Mouse (Mus musculus) liver, embryonic 15.5 days (tissue): ENCODE data around the gene Tamm41. TPM values are rescaled to one million over a fixed set of nuclear protein-coding genes. Genes with fewer than 3 reads are reported as not detected.

Experiments
- ATAC-seq: fragments of 200-750 bp; cut with Nextera tagmentation; 2 replicates; pipeline ENCODE4 v1.8.0; 2017; ENCODE audit warnings: moderate number of reproducible peaks, mild to moderate bottlenecking, moderate library complexity; ENCODE audit not compliant: insufficient read depth
- H3K27ac ChIP-seq: fragments of 300-500 bp; sonication (generic); replicated peaks from 2 replicates; pipeline ENCODE4 v1.5.1; 2015; ENCODE audit warnings: mild to moderate bottlenecking, inconsistent platforms
- H3K27me3 ChIP-seq: fragments of 300-500 bp; sonication (generic); 2 replicates; pipeline ENCODE4 v1.6.1; 2015; ENCODE audit warnings: mild to moderate bottlenecking, inconsistent platforms
- H3K36me3 ChIP-seq: fragments of 300-500 bp; sonication (generic); replicated peaks from 2 replicates; pipeline ENCODE4 v1.6.1; 2015; ENCODE audit warnings: moderate library complexity, mild to moderate bottlenecking, inconsistent platforms
- H3K4me1 ChIP-seq: fragments of 300-500 bp; sonication (generic); replicated peaks from 2 replicates; pipeline ENCODE4 v1.6.1; 2015; ENCODE audit warnings: inconsistent platforms
- H3K4me2 ChIP-seq: fragments of 300-500 bp; sonication (generic); 2 replicates; pipeline ENCODE4 v1.6.1; 2015; ENCODE audit warnings: moderate library complexity, mild to moderate bottlenecking, inconsistent platforms
- H3K4me3 ChIP-seq: fragments of 300-500 bp; sonication (generic); replicated peaks from 2 replicates; pipeline ENCODE4 v1.5.1; 2015; ENCODE audit warnings: mild to moderate bottlenecking, inconsistent platforms
- H3K9ac ChIP-seq: fragments of 300-500 bp; sonication (generic); 2 replicates; pipeline ENCODE4 v1.6.1; 2015; ENCODE audit warnings: moderate library complexity, mild to moderate bottlenecking, inconsistent platforms
- H3K9me3 ChIP-seq: fragments of 300-500 bp; sonication (generic); replicated peaks from 2 replicates; pipeline ENCODE4 v1.6.1; 2016; ENCODE audit warnings: inconsistent platforms
- WGBS: fragments of 180-500 bp; shearing (Covaris S2); methylation state at CpG from one replicate; pipeline ENCODE4 v1.1.7; 2015; ENCODE audit warnings: mixed read lengths; ENCODE audit not compliant: insufficient replicate concordance; 5-methylcytosine and 5-hydroxymethylcytosine counted together
- polyA plus RNA-seq: library from polyadenylated mRNA; unstranded; fragments of >200 nt; fragmentation: Nextera tagmentation; extraction: Ambion mirVana; gene quantifications from 2 replicates; pipeline ENCODE4 v1.2.1, GENCODE M21; 2015

The Tamm41 gene
- polyA plus RNA-seq, 1 experiment from 2014 or later: 23.7 TPM

DNA sequence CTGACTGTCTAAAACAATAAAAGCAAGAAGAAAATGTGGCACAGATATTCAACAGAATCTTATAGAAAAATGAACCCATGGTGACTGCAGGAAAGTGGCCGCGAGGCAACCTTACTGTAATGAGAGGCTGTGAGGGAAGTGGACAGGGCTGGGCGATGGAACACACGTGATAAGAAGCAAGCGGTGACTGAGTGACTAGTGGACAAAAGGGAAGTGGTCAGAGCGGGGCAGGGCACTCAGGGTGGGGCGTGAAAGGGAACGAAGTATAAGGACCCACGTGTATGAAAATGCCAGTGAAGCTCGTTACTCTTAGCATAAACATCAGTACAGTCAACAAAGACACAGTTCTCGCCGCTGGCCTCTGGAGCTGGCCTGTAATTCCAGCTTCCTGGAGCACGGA is 22.2 kb downstream of the Tamm41 start:
- H3K36me3 ChIP-seq: peaks cover 24% of the 10 kb centered on the region
- no peaks in the 10 kb centered on the region for H3K9me3 ChIP-seq
- no peak overlapping the region for H3K27ac ChIP-seq
- no peak overlapping the region for H3K9ac ChIP-seq
- H3K4me2 ChIP-seq: no peak overlapping the region
- H3K27me3 ChIP-seq: no peaks in the 10 kb centered on the region
- H3K4me1 ChIP-seq: no peaks in the 10 kb centered on the region
- no peak overlapping the region for H3K4me3 ChIP-seq
- 59% methylated on average over 13 of the region's 13 CpGs for WGBS
- no peak for ATAC-seq

DNA sequence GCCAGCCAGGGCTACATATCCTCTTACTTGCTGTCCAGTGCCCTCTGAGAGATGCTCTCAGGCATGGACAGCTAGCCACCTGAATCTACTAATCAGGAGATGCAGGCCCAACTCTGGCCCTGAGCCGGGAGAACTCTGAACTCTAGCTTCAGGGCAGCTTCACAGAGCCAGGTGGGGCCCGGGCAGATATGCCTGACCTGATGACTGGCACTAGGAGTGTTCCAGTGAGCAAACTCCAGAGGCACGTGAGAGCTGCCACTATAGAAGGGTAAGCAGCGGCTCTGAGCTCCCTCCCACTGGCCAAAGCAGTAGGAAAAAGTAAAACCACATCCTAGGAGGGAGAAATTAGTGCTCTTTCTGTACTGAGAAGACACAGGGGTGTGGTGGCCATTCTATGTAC is 24.1 kb downstream of the Tamm41 start:
- Histone ChIP-seq H3K4me1 (no peaks in the 10 kb centered on the region), H3K9me3 (no peaks in the 10 kb centered on the region), H3K9ac (no peak overlapping the region), H3K27me3 (no peaks in the 10 kb centered on the region), H3K4me3 (no peak overlapping the region), H3K36me3 (peaks cover 24% of the 10 kb centered on the region), H3K4me2 (no peak overlapping the region), H3K27ac (no peak overlapping the region)
- 73% methylated on average over 4 of the region's 4 CpGs for WGBS
- no peak for ATAC-seq

GRCm38 (mm10) chr6:115011792-115012191 is 25.9 kb downstream of the Tamm41 start:
- peaks cover 24% of the 10 kb centered on the region for H3K36me3 ChIP-seq
- no peak for ATAC-seq
- WGBS: 74% methylated on average over 8 of the region's 8 CpGs

GRCm38 (mm10) chr6:115010815-115011214 is 26.9 kb downstream of the Tamm41 start:
- WGBS: 85% methylated on average over 9 of the region's 9 CpGs
- H3K27ac ChIP-seq: no peak overlapping the region
- no peak overlapping the region for H3K9ac ChIP-seq
- no peak overlapping the region for H3K4me2 ChIP-seq
- peaks cover 3% of the 10 kb centered on the region for H3K4me1 ChIP-seq
- peaks cover 24% of the 10 kb centered on the region for H3K36me3 ChIP-seq
- H3K27me3 ChIP-seq: no peaks in the 10 kb centered on the region
- ATAC-seq: no peak
- no peaks in the 10 kb centered on the region for H3K9me3 ChIP-seq
- H3K4me3 ChIP-seq: no peak overlapping the region

More at GRCm38 (mm10) chr6:115011792-115012191, 25.9 kb downstream of the Tamm41 start:
- Histone ChIP-seq H3K4me3 (no peak overlapping the region), H3K9me3 (no peaks in the 10 kb centered on the region), H3K4me2 (no peak overlapping the region), H3K9ac (no peak overlapping the region), H3K27me3 (no peaks in the 10 kb centered on the region), H3K27ac (no peak overlapping the region), H3K4me1 (peaks cover 3% of the 10 kb centered on the region)

GRCm38 (mm10) chr6:115010304-115010703 is 27.4 kb downstream of the Tamm41 start:
- Histone ChIP-seq H3K27me3 (no peaks in the 10 kb centered on the region), H3K36me3 (peaks cover 23% of the 10 kb centered on the region), H3K9ac (no peak overlapping the region), H3K27ac (no peak overlapping the region), H3K4me1 (peaks cover 3% of the 10 kb centered on the region), H3K4me3 (no peak overlapping the region), H3K9me3 (no peaks in the 10 kb centered on the region), H3K4me2 (no peak overlapping the region)
- WGBS: 80% methylated on average over 9 of the region's 9 CpGs
- no peak for ATAC-seq

- 33% methylated on average over 5 of the region's 5 CpGs for WGBS
- Histone ChIP-seq H3K27ac (no peak overlapping the region), H3K9ac (no peak overlapping the region), H3K27me3 (no peaks in the 10 kb centered on the region), H3K9me3 (no peaks in the 10 kb centered on the region), H3K4me1 (peaks cover 3% of the 10 kb centered on the region), H3K4me3 (no peak overlapping the region), H3K36me3 (peaks cover 14% of the 10 kb centered on the region; the same call in 1 of the 2 replicates), H3K4me2 (no peak overlapping the region)
- ATAC-seq: no peak
Observed at GRCm38 (mm10) chr6:115007728-115008127, 29.9 kb downstream of the Tamm41 start.

DNA sequence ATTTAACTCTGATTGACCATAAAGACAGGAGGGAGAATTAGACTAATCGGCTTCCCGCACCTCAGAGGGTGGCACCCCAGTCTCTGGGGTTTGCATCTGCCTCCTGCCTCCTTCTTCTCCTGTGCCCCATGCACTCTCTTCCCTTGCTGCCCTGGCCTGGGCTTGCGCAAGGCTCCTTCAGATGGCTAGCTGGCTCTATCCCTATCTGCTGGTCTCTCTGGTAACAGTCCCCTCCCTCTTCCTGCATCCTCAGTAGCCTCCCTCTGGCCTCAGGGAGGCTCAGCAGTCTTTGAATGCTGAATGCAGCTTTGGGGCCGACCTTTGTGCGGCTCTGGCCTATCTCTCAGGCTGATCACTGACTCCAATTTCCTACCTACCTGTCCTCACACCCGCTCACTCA is 30.7 kb downstream of the Tamm41 start:
- Histone ChIP-seq H3K27ac (no peak overlapping the region), H3K9me3 (no peaks in the 10 kb centered on the region), H3K4me3 (no peak overlapping the region), H3K9ac (no peak overlapping the region), H3K36me3 (peaks cover 13% of the 10 kb centered on the region; the same call in 1 of the 2 replicates), H3K4me2 (no peak overlapping the region), H3K27me3 (no peaks in the 10 kb centered on the region), H3K4me1 (peaks cover 3% of the 10 kb centered on the region)
- 65% methylated on average over 6 of the region's 6 CpGs for WGBS
- no peak for ATAC-seq

DNA sequence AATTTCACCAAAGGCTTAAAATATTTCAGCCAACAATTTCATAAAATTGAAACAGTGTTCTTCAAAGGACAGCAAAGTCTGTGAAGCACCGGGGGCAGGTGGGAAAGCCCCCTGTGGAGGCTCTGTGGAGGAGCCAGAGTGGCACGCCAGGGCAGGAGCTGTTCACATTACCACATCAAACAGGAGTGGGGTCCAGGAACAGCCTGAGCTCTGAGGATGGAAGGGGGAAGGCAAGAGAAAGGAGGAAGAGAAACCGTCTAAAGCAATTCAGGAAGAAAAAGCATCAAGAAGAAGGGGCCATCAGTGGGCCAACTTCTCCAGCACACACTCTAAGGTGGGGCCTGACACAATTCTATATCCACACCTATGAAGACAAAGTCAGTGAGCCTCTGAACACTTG is 31.6 kb downstream of the Tamm41 start:
- peaks cover 4% of the 10 kb centered on the region; the same call in 1 of the 2 replicates for H3K36me3 ChIP-seq
- H3K27me3 ChIP-seq: no peaks in the 10 kb centered on the region
- H3K4me2 ChIP-seq: no peak overlapping the region
- H3K9ac ChIP-seq: no peak overlapping the region
- H3K27ac ChIP-seq: no peak overlapping the region
- no peak overlapping the region for H3K4me3 ChIP-seq
- ATAC-seq: no peak
- 62% methylated on average over 3 of the region's 3 CpGs for WGBS
- no peaks in the 10 kb centered on the region for H3K9me3 ChIP-seq
- H3K4me1 ChIP-seq: peaks cover 3% of the 10 kb centered on the region

DNA sequence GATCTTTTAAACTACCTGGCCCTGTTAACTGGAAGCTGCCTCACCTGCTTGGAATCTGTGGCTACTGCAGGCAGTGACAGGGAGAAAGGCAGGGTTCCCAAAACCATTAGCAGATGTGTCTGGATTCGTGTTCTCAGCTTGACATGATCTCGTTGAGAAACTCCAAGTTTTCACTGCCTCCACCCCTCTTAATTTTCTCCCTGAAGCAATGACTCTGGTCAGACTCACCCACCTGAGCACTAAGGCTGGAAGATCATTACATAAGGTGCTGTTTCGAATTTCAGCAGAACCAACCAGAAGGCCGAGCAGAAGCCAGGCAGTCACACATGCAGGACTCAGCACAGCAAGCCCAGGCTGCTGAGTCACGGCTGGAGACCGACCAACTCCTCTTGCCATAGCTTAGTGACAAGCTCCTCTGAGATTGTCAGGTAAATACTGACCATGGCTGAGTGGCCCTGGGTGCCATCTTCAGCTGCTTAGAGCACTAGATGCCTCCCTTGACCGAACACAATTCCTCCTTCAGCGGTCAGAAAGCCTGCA is 32.3 kb downstream of the Tamm41 start:
- 71% methylated on average over 8 of the region's 8 CpGs for WGBS

GRCm38 (mm10) chr6:115004636-115005035 is 33.0 kb downstream of the Tamm41 start:
- ATAC-seq: no peak
- no peaks in the 10 kb centered on the region for H3K27me3 ChIP-seq

More for the DNA sequence above, 32.3 kb downstream of the Tamm41 start:
- no peaks in the 10 kb centered on the region for H3K27me3 ChIP-seq
- no peak overlapping the region for H3K9ac ChIP-seq
- peaks cover 3% of the 10 kb centered on the region for H3K4me1 ChIP-seq
- H3K36me3 ChIP-seq: 0 out of 2 replicates have a peak, but pooled peaks cover 4% of the 10 kb centered on the region
- H3K4me3 ChIP-seq: no peak overlapping the region
- H3K27ac ChIP-seq: no peak overlapping the region
- H3K4me2 ChIP-seq: no peak overlapping the region
- no peaks in the 10 kb centered on the region for H3K9me3 ChIP-seq
- ATAC-seq: no peak

GRCm38 (mm10) chr6:114998374-114999031 is 39.2 kb downstream of the Tamm41 start:
- no peaks in the 10 kb centered on the region for H3K36me3 ChIP-seq
- no peaks in the 10 kb centered on the region for H3K9me3 ChIP-seq
- 68% methylated on average over 16 of the region's 16 CpGs for WGBS
- no peak overlapping the region for H3K4me3 ChIP-seq
- no peaks in the 10 kb centered on the region for H3K27me3 ChIP-seq
- H3K27ac ChIP-seq: no peak overlapping the region
- H3K4me2 ChIP-seq: no peak overlapping the region
- no peak for ATAC-seq
- no peak overlapping the region for H3K9ac ChIP-seq
- H3K4me1 ChIP-seq: no peaks in the 10 kb centered on the region

More at GRCm38 (mm10) chr6:115004636-115005035, 33.0 kb downstream of the Tamm41 start:
- no peak overlapping the region for H3K27ac ChIP-seq
- peaks cover 3% of the 10 kb centered on the region for H3K4me1 ChIP-seq
- H3K4me3 ChIP-seq: no peak overlapping the region
- no peaks in the 10 kb centered on the region for H3K9me3 ChIP-seq
- H3K9ac ChIP-seq: no peak overlapping the region
- 0 out of 2 replicates have a peak, but pooled peaks cover 4% of the 10 kb centered on the region for H3K36me3 ChIP-seq
- no peak overlapping the region for H3K4me2 ChIP-seq
- WGBS: 80% methylated on average over 8 of the region's 8 CpGs
